Mouse (Mus musculus): Measurements from ENCODE around the gene Hist1h4i.

DNA sequence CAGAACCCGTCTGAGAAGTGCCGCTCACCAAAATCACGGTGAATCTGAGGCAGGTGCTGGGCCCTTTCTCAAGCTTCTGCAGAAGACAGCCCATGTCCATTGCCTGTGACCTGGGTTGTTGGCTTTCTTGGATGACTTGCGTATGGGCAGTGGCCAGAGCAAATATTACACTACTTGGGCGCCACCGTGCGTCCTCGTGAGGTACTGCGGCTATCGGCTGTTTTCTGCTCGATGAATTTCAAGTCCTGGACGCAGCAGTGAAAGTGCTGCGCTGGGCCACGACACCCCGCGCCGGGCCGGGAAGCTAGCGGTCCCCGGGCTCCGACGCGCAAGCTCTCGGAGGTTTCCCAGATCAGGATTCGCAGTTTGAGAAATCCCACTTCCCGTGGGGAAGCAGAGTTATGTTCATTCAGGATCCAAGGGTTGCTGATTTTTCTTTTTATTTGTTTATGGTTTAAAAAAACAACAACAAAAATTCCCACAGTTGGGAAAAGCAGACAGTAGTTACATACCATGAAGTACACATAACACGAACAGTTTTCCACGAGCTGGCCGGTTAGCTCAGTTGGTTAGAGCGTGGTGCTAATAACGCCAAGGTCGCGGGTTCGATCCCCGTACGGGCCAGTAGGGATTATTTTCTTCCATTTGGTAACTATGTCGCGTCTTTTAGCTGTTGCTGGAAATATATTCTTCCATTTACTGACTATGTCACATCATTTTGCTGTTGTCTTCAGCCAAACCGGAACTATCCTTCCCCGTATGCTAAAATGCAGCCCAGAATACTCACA is 12.3 kb downstream of the Hist1h4i start:
- TF ChIP-seq POLR2A (IDR thresholded peaks at IDR 0.05; ENCODE audit: low read depth, low read length) (no peak), CTCF (IDR thresholded peaks at IDR 0.05; ENCODE audit: extremely low read depth, insufficient read depth, insufficient read length, insufficient replicate concordance) (peak; percentile 89; the same call in 1 of the 2 replicates)
